Mouse (Mus musculus) limb, embryonic 10.5 days (tissue): ENCODE results near the gene Cel. TPM values are rescaled to one million over a fixed set of nuclear protein-coding genes. Genes with fewer than 3 reads are reported as not detected.

Experiments
- DNase-seq: peaks from one replicate; pipeline ENCODE4 v3.0.0-alpha.2; 2017; ENCODE audit warnings: low spot score
- H3K27ac ChIP-seq: fragments of 300-500 bp; sonication (generic); 2 replicates; pipeline ENCODE4 v1.5.1; 2016; ENCODE audit warnings: mild to moderate bottlenecking
- H3K27me3 ChIP-seq: fragments of 300-500 bp; sonication (generic); 2 replicates; pipeline ENCODE4 v1.6.1; 2016; ENCODE audit warnings: low read depth, mild to moderate bottlenecking; ENCODE audit not compliant: poor library complexity, severe bottlenecking
- H3K36me3 ChIP-seq: fragments of 300-500 bp; sonication (generic); 2 replicates; pipeline ENCODE4 v1.6.1; 2016; ENCODE audit warnings: mild to moderate bottlenecking, moderate library complexity
- H3K4me1 ChIP-seq: fragments of 300-500 bp; sonication (generic); 2 replicates; pipeline ENCODE4 v1.6.1; 2016
- H3K4me3 ChIP-seq: fragments of 300-500 bp; sonication (generic); 2 replicates; pipeline ENCODE4 v1.5.1; 2016; ENCODE audit warnings: mild to moderate bottlenecking, moderate library complexity
- H3K9me3 ChIP-seq: fragments of 300-500 bp; sonication (generic); replicated peaks from 2 replicates; pipeline ENCODE4 v1.6.1; 2016; ENCODE audit warnings: mild to moderate bottlenecking
- WGBS: fragments of 180-500 bp; shearing (Covaris S2); methylation state at CpG from one replicate; pipeline ENCODE4 v1.1.7; 2016; 5-methylcytosine and 5-hydroxymethylcytosine counted together
- polyA plus RNA-seq: library from polyadenylated mRNA; unstranded; fragments of >200 nt; fragmentation: Nextera tagmentation; extraction: Ambion mirVana; gene quantifications from 2 replicates; pipeline ENCODE4 v1.2.1, GENCODE M21; 2016

The Cel gene
- polyA plus RNA-seq, 1 experiment from 2014 or later, result not detected

GRCm38 (mm10) chr2:28540587-28541227 is 22.5 kb downstream of the Cel start:
- Histone ChIP-seq H3K27me3 (no peaks in the 10 kb centered on the region), H3K27ac (no peak overlapping the region), H3K4me3 (no peak overlapping the region), H3K36me3 (peaks cover 74% of the 10 kb centered on the region), H3K4me1 (peaks cover 50% of the 10 kb centered on the region), H3K9me3 (no peaks in the 10 kb centered on the region)
- no peak for DNase-seq
- 81% methylated on average over 8 of the region's 8 CpGs for WGBS

GRCm38 (mm10) chr2:28539949-28540348 is 23.3 kb downstream of the Cel start:
- Histone ChIP-seq H3K27ac (peak overlapping the region; percentile 75; the same call in 1 of the 2 replicates), H3K27me3 (no peaks in the 10 kb centered on the region), H3K4me3 (no peak overlapping the region), H3K9me3 (no peaks in the 10 kb centered on the region), H3K4me1 (peaks cover 57% of the 10 kb centered on the region), H3K36me3 (peaks cover 66% of the 10 kb centered on the region)
- no peak for DNase-seq
- WGBS, result 93% methylated on average over 2 of the region's 2 CpGs

DNA sequence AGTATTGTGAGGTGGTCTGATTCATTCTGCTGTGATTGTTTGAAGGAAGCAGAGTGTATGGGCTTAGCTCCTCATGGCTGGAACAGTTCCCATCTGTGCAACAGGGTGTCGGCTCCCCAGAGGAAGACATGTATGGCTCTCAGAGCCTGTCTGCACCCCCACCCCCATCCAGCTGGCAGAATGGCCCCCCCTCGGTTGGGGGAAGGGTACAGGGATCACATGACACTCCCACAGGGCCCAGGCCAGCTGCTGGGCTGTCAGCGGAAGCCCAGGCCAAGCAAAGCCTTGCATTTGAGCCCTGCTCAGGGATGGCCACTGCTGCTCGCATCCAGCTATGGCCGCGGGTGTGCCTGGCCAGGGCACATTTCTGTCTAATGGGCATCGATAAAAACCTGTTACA is 24.0 kb downstream of the Cel start:
- Histone ChIP-seq H3K4me3 (no peak overlapping the region), H3K36me3 (peaks cover 59% of the 10 kb centered on the region)

GRCm38 (mm10) chr2:28538817-28539128 is 24.4 kb downstream of the Cel start:
- H3K4me1 ChIP-seq, result peaks cover 69% of the 10 kb centered on the region
- H3K9me3 ChIP-seq, result no peaks in the 10 kb centered on the region
- H3K4me3 ChIP-seq, result no peak overlapping the region
- 50% methylated on average over 1 of the region's 1 CpGs for WGBS
- H3K27ac ChIP-seq, result peak overlapping the region; percentile 75
- peaks cover 55% of the 10 kb centered on the region for H3K36me3 ChIP-seq
- no peaks in the 10 kb centered on the region for H3K27me3 ChIP-seq
- no peak for DNase-seq

More for the DNA sequence above, 24.0 kb downstream of the Cel start:
- H3K9me3 ChIP-seq, result no peaks in the 10 kb centered on the region
- DNase-seq, result peak; percentile 59
- WGBS, result 51% methylated on average over 7 of the region's 7 CpGs
- peaks cover 65% of the 10 kb centered on the region for H3K4me1 ChIP-seq
- H3K27me3 ChIP-seq, result no peaks in the 10 kb centered on the region
- H3K27ac ChIP-seq, result peak overlapping the region; percentile 75

GRCm38 (mm10) chr2:28537995-28538816 is 25.0 kb downstream of the Cel start:
- 82% methylated on average over 8 of the region's 8 CpGs for WGBS
- peak overlapping the region; percentile 75 for H3K27ac ChIP-seq

DNA sequence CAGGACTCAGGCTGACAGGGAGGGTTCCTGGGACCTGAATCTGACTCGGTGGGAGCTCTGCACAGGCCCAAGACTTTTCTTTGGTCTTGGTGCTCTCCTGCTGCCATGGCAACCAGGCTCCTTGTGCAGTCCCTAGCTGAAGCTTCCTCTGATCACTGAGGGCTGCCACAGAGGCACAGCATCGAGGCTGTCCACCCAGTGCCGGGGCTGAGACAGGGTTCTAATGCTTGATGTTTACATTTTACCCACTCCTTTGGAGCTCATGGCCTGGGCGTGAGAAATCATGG is 25.6 kb downstream of the Cel start:
- WGBS, result 61% methylated on average over 4 of the region's 4 CpGs
- H3K4me1 ChIP-seq, result peaks cover 81% of the 10 kb centered on the region
- no peak for DNase-seq
- H3K27ac ChIP-seq, result 0 out of 2 replicates have a peak overlapping the region, but pooled peaks have one; percentile 75
- no peaks in the 10 kb centered on the region for H3K27me3 ChIP-seq
- H3K36me3 ChIP-seq, result peaks cover 43% of the 10 kb centered on the region
- H3K9me3 ChIP-seq, result no peaks in the 10 kb centered on the region
- no peak overlapping the region for H3K4me3 ChIP-seq

More at GRCm38 (mm10) chr2:28537995-28538816, 25.0 kb downstream of the Cel start:
- no peak for DNase-seq
- Histone ChIP-seq H3K9me3 (no peaks in the 10 kb centered on the region), H3K27me3 (no peaks in the 10 kb centered on the region), H3K4me3 (no peak overlapping the region), H3K36me3 (peaks cover 49% of the 10 kb centered on the region), H3K4me1 (peaks cover 75% of the 10 kb centered on the region)

DNA sequence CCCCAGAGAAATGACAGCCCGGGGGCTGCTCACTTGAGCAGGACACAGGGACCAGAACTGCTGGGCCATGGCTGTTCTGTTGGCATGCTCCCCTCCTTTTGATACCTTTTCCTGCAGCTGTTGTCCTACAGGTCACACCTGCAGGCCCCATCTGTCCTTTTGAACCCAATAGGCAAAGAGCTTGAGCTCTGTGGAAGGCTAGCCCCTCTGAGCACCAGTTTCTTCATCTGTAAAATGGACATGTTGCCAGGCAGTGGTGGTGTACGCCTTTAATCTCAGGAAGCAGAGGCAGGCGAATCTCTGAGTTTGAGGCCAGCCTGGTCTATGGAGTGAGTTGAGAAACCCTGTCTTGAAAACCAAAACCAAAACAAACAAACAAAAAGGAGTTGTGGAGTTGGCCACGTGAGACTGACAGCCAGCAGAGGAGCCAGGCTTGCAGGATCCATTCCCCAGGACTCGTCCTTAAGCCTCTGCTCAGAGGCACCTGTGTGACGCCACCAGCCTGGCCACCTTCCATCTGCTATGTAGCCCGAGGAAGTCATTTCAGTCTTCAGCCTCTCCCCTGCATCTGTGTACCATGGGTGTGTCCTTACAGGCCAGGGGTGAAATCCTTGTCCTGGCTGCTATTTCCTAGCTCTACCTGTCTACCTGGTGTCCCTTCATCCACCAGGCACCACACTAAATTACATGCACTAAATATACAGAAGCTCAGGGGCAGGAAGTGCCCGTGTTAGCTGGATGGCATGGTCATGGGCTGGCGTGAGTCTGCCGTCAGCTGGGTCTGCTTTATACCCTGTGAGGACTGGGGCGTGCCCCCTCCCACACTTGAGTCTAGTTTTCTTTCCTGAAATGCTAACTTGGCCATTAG is 26.2 kb downstream of the Cel start:
- H3K27ac ChIP-seq, result peak overlapping the region; percentile 90
- H3K4me3 ChIP-seq, result no peak overlapping the region
- H3K36me3 ChIP-seq, result peaks cover 37% of the 10 kb centered on the region
- no peaks in the 10 kb centered on the region for H3K9me3 ChIP-seq
- H3K4me1 ChIP-seq, result peaks cover 86% of the 10 kb centered on the region
- no peak for DNase-seq
- WGBS, result 82% methylated on average over 11 of the region's 11 CpGs
- no peaks in the 10 kb centered on the region for H3K27me3 ChIP-seq

GRCm38 (mm10) chr2:28536166-28536565 is 27.0 kb downstream of the Cel start:
- peak overlapping the region; percentile 90 for H3K27ac ChIP-seq
- WGBS, result 49% methylated on average over 4 of the region's 4 CpGs

GRCm38 (mm10) chr2:28535650-28536049 is 27.6 kb downstream of the Cel start:
- peak overlapping the region; percentile 78 for H3K4me3 ChIP-seq
- no peak for DNase-seq
- peaks cover 94% of the 10 kb centered on the region for H3K4me1 ChIP-seq
- H3K27ac ChIP-seq, result peak overlapping the region; percentile 90
- peaks cover 25% of the 10 kb centered on the region for H3K36me3 ChIP-seq
- no peaks in the 10 kb centered on the region for H3K9me3 ChIP-seq
- WGBS, result 22% methylated on average over 7 of the region's 7 CpGs
- H3K27me3 ChIP-seq, result no peaks in the 10 kb centered on the region

More at GRCm38 (mm10) chr2:28536166-28536565, 27.0 kb downstream of the Cel start:
- H3K9me3 ChIP-seq, result no peaks in the 10 kb centered on the region
- H3K27me3 ChIP-seq, result no peaks in the 10 kb centered on the region
- peaks cover 89% of the 10 kb centered on the region for H3K4me1 ChIP-seq
- peak overlapping the region; percentile 78; the same call in 1 of the 2 replicates for H3K4me3 ChIP-seq
- H3K36me3 ChIP-seq, result peaks cover 29% of the 10 kb centered on the region
- no peak for DNase-seq

- Histone ChIP-seq H3K27me3 (no peaks in the 10 kb centered on the region), H3K4me1 (peaks cover 94% of the 10 kb centered on the region), H3K9me3 (no peaks in the 10 kb centered on the region), H3K4me3 (peak overlapping the region; percentile 78), H3K36me3 (peaks cover 21% of the 10 kb centered on the region), H3K27ac (peak overlapping the region; percentile 90)
- WGBS, result 8% methylated on average over 4 of the region's 4 CpGs
- DNase-seq, result peak; percentile 64
These were observed 28.0 kb downstream of the Cel start for GRCm38 (mm10) chr2:28535263-28535540.

DNA sequence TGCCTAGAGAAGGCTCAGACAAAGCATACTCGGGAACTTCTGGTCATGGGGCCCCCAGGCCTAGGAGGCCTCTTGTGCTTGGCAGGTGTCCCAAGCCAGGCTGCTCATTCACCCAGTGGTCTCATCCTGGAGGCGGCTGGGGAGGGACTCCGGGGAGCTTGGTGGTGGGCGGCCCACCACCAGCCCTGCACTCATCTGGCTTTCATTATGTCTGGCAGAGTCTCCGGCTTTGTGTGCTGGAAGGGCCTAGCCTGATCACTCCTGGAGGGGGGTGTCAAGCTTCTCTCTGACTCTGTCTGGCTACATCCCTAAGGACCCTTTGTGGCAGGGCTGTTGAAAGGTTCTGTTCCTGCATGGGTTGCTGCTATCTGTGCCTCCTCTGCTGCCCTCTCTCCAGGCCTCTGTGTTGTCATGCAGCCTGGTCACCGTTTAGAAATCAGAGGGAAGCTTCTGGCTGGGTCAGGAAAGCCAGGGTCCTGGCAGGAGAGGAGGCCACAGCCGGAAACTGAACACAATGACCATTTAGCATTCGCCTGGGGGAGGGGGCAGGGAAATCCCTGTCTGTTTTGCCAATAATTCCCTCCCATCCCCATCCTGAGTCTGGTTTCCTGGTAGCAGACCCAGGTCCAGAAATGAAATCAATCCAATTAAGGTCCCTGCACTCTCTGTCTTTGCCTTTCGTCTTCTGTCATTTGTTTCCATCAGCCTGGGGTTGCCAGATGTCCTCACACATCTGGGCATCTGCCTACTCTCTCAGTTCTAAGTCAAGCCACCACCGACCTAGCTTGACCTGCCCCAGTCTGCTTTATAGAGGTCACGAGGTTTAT is 28.6 kb downstream of the Cel start:
- WGBS, result 12% methylated on average over 11 of the region's 11 CpGs
- Histone ChIP-seq H3K4me3 (peak overlapping the region; percentile 78), H3K4me1 (peaks cover 94% of the 10 kb centered on the region), H3K27me3 (no peaks in the 10 kb centered on the region), H3K9me3 (no peaks in the 10 kb centered on the region), H3K27ac (peak overlapping the region; percentile 90), H3K36me3 (peaks cover 15% of the 10 kb centered on the region; the same call in 1 of the 2 replicates)
- peak; percentile 73 for DNase-seq

DNA sequence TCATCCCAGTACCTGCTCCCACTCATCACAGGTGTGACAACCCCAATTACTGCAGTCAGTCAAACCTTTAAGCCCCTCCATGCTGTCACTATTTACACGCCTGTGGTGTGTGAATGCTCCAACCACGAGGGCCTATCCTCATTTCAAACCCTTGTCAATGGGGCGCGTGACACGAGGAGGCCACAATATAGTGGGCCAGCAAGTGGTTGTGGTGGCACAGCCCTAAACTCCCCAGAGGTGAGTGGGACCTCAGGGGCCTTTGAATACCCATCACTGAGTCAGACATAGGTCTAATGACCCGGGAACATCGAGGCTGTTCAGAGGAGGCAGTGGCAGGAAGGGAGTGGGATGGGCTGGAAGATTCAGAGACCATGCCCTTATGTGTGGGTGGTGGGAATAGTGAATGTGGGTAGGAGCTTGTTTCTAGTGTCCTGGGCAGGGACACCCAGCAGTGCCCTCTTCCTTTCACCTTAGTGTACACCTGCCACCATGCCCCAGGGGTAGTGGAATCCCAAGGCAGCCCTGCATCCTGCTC is 29.2 kb downstream of the Cel start:
- Histone ChIP-seq H3K4me1 (peaks cover 90% of the 10 kb centered on the region), H3K9me3 (no peaks in the 10 kb centered on the region), H3K27me3 (no peaks in the 10 kb centered on the region), H3K36me3 (peaks cover 14% of the 10 kb centered on the region; the same call in 1 of the 2 replicates), H3K27ac (peak overlapping the region; percentile 90), H3K4me3 (peak overlapping the region; percentile 78)
- 63% methylated on average over 7 of the region's 7 CpGs for WGBS
- peak; percentile 42 for DNase-seq
